Mouse (Mus musculus) B cell, adult 62 days (primary cell): Measurements from ENCODE around the gene Ptchd3. TPM values are rescaled to one million over a fixed set of nuclear protein-coding genes. Genes with fewer than 3 reads are reported as not detected.

ENCODE experiments used
- total RNA-seq: library from RNA; stranded (reverse); gene quantifications from 4 replicates; pipeline ENCODE4 v1.2.4, GENCODE M21; 2023

Gene Ptchd3
- not detected in 4 replicates for total RNA-seq

DNA sequence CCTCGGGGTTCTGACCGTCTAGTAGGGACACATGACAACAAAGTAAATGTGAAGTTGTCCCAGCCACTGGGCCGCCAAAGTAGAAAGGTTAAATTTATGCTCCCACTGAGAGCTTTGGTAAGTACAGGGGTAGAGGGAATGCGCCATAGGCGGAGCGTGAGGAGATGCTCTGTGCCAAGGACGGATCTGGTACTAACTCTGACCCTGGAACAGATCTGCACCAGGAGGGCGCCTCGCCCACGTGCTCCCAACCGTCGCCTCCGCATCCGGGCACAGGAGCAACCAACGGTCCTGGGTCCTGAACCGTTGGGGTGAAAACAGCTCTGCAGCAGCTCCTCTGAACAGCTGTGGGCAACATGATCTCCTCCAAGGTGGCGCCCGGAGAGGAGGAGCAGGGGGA, at the start of gene Ptchd3:
TSS of gene Ptchd3 (plus strand) at position 301 of the 400 bp plus-strand sequence.

Other genes with a start within 250 kb of the Ptchd3 start
- 12.4 to 13.4 TPM (median 12.6 TPM) in 4 replicates for gene B3gntl1, start 157.1 kb upstream of the Ptchd3 start, total RNA-seq
- 1.8 to 4.1 TPM (median 3.0 TPM) in 4 replicates for gene Metrnl, start 128.7 kb upstream of the Ptchd3 start, total RNA-seq